Mouse (Mus musculus) forelimb bud, embryonic 11.5 days (tissue): ENCODE data around the gene Atoh7.

ENCODE experiments used
- DNase-seq: peaks from one replicate; pipeline ENCODE4 v3.0.0-alpha.2; 2012; ENCODE audit warnings: low read depth, low spot score

Gene Atoh7

GRCm38 (mm10) chr10:63098191-63098590 is 1.3 kb upstream of the Atoh7 start:
- DNase-seq: no peak

- peak; percentile 52 for DNase-seq
Measured at GRCm38 (mm10) chr10:63099941-63100562, 601 bp downstream of the Atoh7 start.

DNA sequence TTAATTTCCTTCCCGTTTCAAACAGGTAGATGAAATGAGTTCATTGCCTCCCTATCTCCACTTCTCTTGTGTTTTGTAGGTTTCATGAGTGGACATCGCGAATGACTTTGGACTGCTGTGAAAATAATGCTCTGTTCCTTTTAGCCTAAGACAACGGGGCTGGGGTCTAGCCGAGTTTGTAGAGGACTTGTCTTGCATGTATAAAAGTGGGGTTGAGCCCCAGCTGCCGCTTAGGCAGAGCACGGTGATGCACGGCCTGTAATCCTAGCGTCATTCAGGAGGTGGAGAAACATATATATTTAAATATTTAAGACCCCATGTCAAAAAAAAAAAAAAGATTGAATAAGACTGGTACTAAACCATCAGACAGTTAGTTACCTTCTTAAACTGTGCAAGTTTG is 1.2 kb downstream of the Atoh7 start:
- DNase-seq: no peak

DNA sequence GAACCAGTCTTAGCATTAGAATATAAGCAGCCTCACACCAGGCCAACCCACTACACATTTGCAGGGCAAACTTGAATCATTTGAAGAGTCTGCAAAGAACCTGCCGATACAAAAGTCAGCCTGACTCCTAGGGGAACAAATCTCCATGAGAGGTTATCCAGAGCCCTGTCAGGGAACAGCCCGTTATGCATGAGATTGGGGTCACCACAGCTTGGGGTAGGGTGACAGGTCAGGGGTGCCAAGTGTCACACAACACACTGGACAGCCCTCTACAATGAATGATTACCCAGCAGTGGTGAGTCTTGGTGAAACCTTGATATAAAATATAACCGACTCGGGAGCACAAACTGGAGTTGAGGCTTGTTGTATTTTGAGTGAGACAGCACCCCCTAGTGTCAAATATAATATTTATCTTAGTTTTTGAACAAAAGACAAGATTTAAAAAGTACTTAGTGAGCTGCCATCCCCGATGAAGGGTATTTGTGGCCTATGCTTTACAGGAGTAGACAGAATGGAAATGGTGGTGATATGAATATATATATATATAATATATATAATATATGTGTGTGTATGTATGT is 13.7 kb downstream of the Atoh7 start:
- peak; percentile 49 for DNase-seq

- DNase-seq: no peak
Measured at GRCm38 (mm10) chr10:63113716-63114360, 14.4 kb downstream of the Atoh7 start.

- DNase-seq: no peak
Measured at GRCm38 (mm10) chr10:63115881-63116280, 16.4 kb downstream of the Atoh7 start.

DNA sequence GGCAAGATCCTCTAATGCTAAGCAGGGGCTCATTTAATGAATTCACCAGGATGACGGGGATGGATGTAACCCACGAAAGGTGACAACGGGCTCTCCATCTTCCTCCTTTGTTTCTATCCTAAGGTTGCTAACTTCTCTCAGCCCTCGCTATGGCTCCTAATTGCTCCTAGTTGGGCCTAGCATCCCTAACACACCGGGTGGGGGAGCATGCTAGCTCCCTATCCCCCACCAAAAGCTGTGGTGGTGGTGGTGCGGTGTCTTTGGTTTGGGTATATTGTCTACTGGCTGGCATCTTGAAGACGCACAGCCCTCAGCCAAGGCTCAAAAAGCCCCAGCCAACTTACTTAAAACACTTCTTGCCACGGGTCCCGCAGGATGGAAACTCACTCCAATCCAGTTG is 16.9 kb downstream of the Atoh7 start:
- DNase-seq: no peak

DNA sequence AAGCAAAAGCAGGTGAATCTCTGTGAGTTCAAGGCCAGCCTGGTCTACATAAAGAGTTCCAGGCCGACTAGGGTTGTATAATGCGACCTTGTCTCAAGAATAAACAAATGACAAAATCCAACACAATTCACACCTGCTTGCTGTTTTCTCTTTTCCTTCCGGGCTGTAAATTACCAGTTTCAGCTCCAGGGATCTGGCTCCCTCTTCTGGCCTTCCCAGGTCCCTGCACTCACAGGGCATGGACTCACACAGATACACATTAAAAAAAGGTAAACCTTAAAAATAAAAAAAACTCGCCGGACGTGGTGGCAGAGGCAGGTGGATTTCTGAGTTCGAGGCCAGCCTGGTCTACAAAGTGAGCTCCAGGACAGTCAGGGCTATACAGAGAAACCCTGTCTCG is 18.1 kb downstream of the Atoh7 start:
- DNase-seq: no peak

DNA sequence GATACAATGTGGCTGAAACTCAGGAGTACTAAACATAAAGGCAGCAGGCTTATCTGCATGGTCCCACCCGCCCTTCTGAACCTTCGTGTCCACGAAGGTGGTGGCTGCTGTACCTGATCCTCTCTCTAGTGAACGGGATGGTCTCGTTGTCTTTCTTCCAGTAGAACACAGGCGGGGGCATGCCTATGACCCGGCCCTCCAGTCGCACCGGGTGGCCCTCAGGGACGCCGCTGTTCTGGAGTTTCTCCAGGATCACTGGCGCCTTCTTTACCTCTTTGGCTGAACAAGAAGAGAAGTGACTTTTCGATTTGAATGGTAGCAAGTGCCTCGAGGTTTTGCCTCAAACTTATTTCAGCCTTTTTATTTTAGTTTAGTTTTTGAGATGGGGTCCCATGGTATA is 20.5 kb downstream of the Atoh7 start:
- DNase-seq: no peak

DNA sequence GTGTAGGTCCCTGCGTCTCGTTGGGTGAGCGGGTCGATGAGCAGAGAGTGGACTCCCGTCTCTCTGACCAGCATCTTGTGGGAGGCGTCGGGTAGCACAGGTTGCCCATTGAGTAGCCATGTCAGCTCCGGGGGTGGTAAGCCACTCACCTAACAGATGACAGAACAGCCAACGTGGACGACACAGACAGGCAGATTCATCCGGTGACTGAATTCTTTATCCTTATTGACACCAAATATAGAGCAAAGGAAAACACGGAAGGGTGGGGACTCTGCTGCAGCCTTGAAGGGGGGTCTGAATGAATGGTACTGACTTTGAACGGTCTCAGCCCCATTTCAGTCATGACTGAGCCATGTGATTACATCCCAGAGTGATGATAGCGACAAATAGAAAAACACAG is 22.5 kb downstream of the Atoh7 start:
- DNase-seq: no peak

DNA sequence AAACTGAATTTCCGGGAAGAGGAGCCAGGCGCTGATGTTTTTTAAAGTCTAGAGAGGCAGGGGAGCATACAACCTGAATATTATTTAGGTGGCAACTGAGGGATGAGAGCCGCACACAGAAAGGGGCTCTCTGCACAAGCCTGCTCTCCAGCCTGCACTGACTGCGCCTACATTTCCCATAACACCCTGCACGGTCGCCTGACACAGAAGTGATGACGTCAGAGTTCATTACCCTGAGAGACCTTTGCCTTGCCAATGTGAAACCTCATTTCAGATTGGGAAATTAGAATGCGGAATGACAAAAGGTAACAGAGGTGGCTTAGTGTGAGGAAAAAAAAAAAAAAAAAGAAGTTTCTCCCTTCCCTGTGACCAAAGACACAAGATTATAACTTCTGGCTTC is 23.1 kb downstream of the Atoh7 start:
- peak; percentile 26 for DNase-seq

GRCm38 (mm10) chr10:63123141-63123540 is 23.7 kb downstream of the Atoh7 start:
- DNase-seq: no peak

DNA sequence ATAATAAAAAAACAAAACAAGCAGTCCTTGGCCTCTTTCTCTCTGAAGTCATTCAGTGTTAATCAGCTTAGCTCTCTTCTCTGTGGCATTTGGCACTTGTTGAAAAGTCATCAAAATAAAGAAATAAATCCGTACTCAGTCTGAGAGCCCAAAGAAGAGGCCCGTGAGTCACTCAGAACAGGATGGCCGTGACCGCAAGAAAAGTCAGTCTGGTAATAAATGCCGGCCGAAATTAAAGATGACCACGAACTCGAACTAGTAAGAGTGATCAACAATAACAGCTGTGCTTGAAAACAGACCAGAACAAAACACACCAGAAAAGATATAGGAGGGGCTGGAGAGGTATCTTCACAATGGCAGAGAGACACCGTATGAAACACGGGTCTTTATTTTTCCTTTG is 24.6 kb downstream of the Atoh7 start:
- no peak for DNase-seq

DNA sequence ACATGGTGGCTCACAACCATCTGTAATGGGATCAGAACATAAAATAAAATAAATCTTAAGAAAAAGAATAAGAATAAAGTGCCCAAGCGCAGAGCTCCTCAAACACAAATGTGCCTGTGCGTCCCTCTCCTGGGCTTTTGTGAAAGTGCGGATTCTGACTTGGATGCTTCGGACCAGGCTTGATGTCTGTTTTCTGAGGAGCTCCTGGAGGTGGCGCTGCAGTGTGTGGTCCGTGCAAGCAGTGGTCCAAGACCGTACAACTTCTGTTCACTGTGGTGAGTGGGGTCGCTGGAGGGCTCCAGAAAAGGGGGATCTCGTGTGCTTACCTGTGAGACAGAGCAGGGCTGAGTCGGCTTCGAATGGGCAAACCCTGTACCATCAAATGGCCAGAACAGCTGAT is 25.9 kb downstream of the Atoh7 start:
- DNase-seq: peak; percentile 14

- no peak for DNase-seq
Measured at GRCm38 (mm10) chr10:63126116-63126515, 26.7 kb downstream of the Atoh7 start.

DNA sequence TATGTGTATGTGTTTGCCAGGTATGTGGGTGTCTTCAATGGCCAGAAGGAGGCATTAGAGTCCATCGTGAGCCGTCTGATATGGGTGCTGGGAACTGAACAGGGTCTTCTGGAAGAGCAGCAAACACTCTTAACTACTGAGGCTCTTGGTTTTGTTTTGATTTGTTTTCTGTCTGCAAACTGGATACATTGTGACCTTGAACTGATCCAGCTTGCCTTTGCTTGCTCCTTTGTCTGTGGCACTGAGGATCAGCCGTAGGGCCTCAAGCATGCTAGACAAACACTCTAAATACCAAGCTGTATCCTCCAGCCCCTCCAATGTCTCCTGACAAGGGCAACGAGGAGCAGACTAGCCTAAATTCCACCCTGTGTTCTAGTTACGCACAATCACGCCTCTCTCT is 27.7 kb downstream of the Atoh7 start:
- DNase-seq: no peak

DNA sequence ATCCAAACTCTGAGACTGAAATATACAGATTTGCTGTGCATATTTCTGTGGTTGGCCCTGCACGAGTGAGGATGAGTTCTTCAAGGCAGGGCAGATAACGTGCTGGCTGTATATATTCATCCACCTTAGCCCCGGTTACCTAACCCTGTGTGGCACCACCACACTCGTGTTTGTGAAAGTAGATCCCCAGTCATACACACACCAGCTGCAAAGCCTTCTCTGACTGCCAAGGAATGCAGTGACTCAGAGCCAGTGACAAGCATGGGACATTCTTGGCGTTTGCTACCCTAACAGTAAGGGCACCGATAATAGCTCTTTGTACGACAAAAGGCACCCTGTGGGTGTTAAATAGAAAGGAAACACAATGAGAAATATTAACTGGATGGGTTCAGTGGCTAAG is 28.8 kb downstream of the Atoh7 start:
- DNase-seq: no peak

GRCm38 (mm10) chr10:63130500-63130899 is 31.0 kb downstream of the Atoh7 start:
- no peak for DNase-seq

DNA sequence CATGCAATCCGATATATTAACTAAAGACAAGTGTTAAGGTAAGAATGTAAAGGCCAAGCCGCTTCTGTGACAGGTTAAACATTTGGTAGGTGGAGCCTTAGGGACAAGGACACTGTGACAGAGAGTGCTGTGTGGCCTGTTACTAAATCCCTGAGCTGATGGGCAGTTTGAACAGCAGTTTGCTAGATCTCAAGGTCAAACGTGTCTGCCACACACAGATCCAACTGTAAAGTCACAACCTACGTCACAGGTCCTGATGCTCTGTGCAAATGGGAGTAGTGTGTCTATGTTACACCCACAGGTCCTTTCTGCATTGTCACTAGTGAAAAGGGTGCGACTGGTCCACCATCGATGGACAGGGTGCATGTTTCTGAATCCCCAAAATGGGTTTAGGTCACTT is 32.9 kb downstream of the Atoh7 start:
- no peak for DNase-seq

DNA sequence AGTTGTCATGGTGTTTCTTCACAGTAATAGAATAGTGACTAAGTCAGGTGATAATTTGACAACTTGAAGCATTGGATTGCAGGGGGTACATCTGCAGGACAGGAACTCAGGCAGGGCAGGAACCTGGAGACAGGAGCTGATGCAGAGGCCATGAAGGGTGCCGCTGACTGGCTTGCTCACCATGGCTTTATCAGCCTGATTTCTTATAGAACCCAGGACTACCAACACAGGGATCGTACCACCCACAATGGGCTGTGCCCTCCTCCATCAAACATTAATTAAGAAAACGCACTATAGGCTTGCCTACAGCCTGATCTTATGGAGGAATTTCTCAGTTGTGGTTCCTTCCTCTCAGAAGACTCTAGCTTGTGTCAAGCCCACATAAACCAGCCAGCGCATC is 33.9 kb downstream of the Atoh7 start:
- no peak for DNase-seq

DNA sequence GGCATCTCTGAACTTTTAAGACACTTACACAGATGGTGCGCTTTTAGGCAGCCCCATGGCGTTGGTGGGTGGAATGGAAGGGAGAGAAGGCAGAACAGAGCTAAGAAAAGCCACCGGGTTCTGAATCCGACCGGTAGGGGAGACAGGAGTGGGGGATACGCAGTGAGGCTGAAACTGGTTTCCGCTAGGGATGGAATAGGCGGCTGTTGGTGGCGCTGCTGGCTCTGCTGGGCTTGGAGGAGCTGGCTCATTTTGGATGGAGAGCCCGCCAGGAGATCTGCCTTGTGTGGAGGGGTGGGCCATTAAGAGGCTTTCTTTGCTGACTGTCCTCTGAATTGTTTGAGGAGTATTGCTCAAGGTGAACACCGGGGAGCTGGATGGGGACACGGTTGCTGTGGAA is 36.2 kb downstream of the Atoh7 start:
- no peak for DNase-seq

GRCm38 (mm10) chr10:63136436-63136835 is 37.0 kb downstream of the Atoh7 start:
- DNase-seq: no peak

DNA sequence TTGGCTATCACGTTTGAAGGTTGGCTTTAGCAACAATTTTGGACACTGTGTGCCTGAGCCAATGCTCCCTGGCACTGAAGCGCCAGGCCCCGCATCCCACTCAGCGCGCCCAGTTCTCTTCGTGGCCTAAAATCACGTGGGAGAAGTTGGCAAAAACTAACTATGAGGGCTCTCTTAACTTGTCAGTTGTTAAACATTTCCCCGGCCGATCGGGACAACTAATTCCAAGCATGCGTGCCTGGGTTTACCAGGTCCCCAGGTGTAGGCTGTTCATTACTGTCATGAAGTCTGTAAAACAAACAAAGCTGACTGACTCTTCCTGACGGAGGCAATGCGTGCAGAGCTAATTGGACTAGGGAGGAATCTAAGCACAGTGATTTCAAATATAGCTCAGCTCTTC is 43.2 kb downstream of the Atoh7 start:
- no peak for DNase-seq
